Mouse (Mus musculus) right cerebral cortex, adult 18-20 months (tissue): ENCODE measurements around the gene 1700012B09Rik.
A peak's percentile ranks its signal among the peaks of the same experiment; 100 is the strongest.

Experiments used
- DNase-seq: peaks from one replicate; pipeline ENCODE4 v3.0.0; 2022; ENCODE audit warnings: mixed read lengths

1700012B09Rik gene

DNA sequence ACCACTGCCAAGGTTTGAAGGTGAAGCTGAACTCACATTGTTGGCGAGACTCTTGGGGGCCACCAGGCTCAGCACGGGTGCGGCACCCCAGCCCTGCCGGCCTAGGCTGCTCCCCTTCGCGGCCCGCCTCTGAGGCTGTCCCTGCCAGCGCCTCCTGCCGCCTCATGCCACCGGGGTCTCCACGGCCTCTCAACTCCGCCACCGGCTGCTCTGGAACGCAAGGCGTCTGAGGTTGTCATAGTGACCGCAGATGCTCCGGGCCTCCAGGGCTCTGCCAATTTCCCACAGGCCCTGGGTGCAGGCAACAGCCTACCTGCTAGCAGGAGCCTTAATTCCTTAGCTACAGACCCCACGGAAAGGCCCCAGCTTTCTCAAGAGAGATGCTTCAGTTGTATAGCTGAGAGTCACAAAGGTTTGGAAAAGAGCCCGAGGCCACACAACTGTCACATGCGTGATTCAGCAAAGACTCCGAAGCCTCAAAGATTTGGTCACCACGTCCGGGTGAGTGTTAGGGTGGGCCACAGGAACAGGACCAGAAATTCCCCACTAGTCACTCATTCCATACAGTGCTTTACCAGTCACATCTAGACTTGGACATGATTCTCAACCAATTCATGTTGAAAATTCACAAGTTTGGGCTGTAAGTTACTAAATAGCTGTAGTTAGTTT is at the start of gene 1700012B09Rik:
Gene 1700012B09Rik, minus strand, starts transcription at position 228 of the 669 bp plus-strand sequence.
- no peak for DNase-seq

DNA sequence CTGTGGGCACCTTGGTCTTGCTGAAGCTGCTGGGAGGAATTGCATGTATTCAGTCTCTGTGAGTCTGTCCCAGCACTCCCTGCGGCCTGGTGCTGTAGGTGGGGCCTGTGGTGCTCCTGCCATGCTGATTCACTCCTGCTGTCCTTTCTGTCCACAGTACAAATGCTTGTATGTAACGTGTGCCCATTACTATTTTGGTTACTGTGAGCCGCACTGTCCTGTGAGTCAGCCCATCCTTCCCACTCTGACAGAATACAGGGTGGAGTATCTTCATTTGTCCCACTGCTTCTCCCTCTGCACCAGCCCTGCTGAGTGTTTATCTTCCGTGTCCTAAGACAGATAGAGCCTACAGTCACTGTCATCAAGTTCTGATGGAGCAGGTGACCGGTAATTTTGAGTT is 39.3 kb upstream of the 1700012B09Rik start:
- peak; percentile 71 for DNase-seq

DNA sequence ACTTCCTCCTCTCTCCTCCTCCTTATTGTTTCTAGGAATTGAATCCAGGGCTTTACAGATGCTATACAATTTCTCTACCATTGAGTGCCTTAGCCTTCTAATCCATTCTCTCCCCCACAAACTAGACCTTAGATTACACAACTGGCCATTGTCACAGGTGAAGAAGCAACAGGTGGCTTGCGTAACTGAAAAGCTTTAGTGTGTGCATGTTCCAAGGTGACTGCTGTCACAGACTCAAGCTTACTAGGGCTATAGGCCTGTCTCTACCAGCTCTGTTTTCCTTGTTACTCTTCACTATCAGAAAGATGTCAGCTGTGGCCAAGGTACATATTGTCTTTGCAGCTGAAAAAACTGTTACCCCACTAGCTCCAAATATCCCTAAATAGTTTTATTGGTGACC is 36.0 kb upstream of the 1700012B09Rik start:
- no peak for DNase-seq

DNA sequence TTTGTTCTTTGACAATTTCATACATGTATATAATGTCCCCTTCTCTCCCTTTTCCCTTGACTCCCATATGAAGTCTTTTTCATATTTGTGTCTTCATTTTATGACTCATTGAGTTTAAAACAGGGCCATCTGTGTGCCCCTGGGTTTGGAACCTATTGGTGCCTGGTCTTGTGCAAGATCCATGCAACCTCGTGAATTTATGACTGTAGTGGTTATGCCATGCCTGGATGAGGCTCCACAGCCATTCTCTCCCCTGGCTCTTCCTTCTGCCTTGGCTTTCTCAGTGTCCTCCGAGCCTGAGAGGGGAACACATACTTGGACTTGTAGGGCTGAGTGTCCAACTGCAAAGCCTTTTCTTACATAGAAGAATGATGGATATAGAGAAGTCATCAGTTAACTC is 34.9 kb upstream of the 1700012B09Rik start:
- no peak for DNase-seq

DNA sequence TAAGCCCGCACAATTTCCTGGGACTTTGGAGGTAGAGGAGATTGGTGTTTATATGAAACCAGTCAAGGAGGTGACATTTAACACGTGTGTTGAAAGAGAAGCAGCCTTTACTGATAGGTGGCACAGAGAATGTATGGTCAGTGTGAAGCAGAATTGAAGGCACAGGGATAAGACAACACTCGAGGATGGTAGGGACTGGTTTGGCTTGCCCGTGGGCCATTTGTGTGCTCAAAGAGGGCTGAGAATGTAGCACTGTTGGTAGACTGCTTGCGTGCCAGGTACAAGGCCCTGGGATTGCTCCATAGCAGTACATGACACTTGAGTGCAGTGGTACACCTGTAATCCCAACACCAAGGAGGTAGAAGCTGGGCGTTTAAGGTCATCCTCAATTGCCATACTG is 16.5 kb upstream of the 1700012B09Rik start:
- no peak for DNase-seq

DNA sequence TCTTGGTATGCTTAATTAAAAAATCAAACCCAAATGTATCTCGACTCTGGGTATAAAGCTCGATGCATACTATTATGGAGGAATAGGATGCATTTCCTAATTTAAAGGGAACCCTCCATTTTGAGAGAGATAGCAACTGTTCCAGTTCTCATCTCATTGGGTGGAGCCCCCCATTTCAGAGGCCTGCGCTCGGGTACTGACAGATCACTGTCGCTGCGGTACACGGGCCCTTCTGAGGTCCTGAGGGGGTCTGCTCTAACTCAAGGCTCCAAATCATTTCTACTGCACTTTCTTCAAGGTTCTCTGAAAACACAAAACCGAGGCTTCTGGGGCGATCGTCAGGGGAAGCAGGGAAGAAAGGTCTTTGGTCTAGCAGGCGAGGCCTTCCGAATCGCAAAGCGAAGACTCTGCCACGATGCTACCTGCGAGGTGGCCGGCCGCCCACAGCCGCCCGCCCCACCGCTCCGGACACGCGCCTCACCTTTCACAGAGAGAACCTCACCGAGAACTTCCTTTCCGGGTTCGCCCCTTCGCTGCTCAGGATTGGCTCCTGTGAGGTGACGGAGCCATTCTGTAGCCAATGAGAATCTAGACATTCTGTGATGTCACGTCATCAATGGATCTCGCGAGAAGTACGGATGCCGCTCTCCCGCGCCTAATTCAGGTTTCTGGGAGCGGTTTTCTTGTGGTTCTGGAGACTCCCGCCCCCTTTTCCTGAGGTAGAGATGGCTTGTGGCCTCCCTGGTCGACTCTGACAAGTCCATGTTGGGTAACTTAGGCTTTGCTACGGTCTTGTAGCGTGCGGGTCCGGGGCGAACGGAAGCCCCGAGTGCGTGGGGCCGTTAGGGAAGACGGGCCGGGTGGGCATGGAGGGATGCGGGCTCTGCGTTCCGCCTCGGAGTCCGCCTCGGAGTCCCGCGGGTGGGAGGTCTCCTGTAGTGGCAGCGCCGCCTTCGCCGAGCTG is 13.5 kb upstream of the 1700012B09Rik start, which contains the start of the genes Mre11a and Ankrd49:
Gene Mre11a, plus strand, starts transcription at position 616 of the 964 bp plus-strand sequence.
Gene Ankrd49, minus strand, starts transcription at position 818 of the 964 bp plus-strand sequence.
- DNase-seq: peak; percentile 95

DNA sequence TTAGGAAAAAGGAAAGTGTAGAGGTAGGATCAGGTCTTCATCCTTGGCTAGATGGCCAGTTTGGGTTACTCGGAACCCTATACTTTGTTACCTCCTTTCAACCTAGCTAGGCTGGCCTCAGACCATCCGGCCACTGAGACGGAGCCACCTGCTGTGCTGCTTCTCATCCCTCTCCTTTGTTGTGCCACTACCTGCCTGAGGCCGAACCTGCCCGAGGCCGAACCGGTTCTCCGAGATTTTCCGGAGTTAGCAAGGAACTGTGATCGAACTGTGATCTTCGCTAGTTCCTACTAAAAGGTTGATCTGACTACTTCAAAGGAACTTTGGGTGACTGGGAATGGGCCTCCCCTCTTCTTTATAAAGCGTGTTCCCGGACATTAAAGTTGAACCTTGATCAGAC is 7.5 kb upstream of the 1700012B09Rik start:
- DNase-seq: no peak

DNA sequence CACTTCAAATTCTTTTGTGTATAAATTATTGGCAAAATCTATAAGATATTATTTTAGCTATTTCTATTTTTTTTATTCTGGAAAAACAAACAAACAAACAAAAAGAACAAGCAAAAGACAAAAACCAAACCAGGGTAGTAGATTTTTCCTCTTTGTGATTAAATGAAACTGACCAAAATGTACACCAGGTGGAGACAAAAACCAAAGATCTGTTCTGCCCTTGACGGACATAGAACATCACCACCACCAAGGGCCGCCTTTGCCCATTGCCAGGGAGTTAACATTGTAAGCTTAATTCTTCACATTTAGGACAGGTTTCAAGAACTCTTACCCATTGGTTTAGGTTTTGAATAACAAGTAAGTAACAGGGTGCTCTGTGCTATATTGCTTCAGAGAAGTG is 3.0 kb upstream of the 1700012B09Rik start:
- no peak for DNase-seq

DNA sequence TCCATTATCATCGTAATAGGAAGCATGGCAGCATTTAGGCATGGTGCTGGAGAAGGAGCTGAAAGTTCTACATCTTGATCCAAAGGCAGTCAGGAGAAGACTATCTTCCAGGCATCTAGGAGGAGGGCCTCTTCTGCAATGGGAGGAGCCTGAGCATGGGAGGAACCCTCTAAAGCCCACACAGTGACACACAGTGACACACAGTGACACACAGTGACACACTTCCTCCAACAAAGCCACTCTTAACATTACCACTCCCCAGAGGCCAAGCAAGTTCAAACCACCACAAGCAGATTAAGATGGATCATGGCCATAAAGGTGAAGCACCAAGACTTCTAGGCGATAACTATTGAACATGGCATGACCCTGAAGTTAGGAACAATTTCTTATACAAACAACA is 1.2 kb upstream of the 1700012B09Rik start:
- DNase-seq: no peak

DNA sequence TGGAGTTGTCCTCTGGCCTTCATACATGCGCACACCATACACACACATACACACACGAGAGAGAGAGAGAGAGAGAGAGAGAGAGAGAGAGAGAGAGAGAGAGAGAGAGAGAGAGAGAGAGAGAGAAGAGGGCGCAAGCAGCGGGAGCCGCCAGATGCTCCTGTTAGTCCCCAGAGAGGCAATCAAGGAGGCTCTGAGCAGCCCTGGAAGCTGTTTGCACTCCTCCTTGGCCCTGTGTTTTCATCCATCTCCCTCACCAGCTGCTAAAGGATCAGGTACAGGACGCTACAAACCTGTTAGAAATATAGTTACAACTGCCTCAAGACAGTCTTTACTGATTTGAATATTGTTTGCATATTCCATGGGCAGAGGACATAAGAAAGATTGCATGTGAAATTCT is 1.0 kb downstream of the 1700012B09Rik start:
- DNase-seq: no peak

DNA sequence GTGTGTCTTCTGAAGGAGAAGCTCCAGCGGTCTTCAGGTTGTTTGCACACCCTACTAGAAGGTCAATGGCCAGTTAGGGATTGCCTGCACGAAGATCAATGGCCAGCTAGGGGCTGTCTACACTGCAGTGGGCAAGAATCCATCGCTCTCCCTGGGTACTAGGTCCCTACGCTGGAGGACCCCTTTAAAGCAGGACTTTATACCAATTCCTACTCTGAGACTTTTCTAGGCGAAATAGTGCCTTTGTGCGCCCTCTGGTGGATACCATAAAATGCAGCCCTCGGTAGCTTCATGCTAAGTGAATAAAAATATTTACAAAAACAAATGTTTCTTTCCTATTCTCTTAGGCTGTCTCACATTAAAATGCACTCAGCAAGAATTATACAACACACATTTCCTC is 6.1 kb downstream of the 1700012B09Rik start:
- peak; percentile 29 for DNase-seq

DNA sequence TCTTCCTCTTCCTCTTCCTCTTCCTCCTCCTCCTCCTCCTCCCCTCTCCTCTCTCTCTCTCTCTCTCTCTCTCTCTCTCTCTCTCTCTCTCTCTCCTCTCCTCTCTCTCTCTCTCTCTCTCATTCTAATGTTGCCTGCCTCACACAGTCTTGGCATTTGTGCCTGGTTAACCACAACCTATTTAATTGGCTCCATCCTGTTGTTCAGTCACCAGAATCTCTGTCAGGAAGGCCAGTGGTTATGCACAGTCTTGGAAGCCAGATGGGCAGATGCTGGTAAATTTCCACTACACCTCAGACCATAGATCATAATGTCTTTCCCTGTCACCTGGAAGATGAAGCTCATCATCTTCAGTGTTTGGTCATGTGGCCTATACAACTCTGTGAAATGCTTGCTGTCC is 11.6 kb downstream of the 1700012B09Rik start:
- DNase-seq: no peak

DNA sequence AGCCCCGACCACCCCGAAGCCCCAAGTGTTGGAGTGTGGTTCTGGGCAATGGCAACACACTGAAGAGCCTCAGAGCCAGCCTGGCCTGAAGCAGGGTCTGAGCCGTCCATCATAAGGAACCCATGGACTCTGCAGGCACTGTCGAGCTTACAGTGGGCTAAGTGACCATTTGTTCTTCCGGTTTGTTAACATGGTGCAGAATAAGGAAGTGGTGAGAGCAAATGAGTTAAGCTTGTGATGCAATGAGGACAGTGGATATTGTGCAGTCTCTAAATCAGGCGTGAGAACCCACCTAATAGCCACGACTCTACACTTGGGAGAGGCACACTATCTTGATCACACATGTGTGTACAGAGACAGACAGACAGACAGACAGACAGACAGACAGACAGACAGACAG is 12.2 kb downstream of the 1700012B09Rik start:
- no peak for DNase-seq

DNA sequence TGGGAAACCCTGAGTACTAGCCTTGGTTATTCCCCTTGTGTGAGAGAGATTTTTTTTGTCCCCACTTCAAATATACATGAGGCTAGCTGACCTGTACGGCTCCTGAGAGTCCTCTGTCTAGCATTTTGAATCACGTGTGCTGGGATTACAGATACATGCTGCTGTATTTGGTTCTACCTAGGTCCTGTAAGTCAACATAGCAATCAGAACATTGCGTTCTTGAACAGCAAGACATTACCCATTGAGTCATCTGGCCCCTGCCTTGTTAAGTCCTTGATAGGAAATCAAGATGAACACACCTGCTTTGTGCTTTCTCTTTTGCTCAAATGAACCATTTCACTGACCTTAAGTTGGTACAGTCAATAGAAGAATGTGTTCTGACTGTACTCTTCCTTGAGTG is 16.4 kb downstream of the 1700012B09Rik start:
- DNase-seq: no peak

DNA sequence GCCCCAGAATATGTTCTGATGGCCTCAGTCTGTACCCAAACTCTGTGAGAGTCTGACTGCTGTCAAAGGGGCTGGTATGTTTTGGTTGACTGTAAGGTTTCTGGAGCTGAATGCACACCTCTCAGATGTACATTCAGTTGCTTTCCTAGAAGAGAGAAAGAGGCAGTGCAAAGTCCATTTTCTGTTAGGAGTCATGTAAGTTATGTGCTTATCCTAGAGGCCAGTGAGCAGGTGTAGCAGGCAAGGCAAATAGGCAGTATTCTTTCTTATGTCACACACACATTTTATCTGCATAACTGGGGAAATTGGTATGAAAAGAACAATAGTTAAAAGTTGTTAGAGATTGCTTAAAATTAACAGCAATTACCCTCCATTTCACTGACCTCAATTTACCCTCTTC is 16.9 kb downstream of the 1700012B09Rik start:
- no peak for DNase-seq

DNA sequence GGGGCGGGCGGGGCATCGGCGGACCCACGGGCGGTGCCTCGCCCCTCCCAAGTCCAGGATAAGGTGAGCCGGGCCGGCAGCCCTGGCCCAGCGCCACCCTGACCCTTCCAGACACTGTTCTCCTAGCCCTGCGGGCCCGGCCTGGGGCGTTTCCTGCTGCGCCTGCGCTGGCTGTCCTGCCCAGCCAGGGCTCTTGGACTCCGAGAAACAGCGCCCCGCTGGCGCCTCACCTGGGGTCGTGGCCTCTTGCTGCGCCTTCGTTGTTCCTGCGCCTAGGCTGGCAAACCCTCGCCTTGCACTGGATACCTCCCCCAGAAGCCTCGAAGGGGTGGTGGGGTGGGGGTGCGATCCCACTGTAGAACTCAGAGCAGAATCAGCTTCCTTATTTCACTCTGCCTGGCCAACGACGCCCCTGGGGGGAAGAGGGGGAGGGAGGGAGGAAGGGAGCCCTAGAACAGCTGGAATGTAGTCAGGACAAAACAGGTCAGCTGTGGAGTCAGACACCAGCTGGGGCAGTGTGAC is 18.8 kb downstream of the 1700012B09Rik start, which contains the start of gene Fut4:
Gene Fut4, minus strand, starts transcription at position 393 of the 522 bp plus-strand sequence.
- DNase-seq: no peak

DNA sequence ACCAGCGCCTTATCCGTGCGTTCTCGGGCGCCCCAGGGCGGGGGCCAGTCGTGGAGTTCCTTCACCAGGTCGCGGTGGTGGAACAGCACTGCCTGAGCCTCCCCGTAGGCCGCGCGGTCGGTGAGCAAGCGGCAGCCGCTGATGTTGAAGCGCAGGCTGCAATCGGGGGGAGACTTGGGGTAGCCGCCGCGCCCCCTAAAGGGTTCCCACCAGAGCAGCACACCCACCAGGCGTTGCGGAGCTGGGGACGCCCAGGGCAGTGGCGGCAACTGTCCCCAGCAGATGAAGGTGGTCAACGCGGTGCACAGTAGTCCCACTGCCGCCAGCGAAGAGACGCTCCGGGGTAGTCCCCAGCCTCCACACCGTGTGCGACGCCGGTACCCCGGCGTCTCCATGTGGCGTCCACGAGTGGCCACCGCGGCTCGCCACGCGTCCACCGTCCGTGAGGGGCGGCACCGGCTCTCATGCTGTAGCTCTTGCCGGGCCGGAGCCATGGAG is 19.3 kb downstream of the 1700012B09Rik start:
- no peak for DNase-seq

DNA sequence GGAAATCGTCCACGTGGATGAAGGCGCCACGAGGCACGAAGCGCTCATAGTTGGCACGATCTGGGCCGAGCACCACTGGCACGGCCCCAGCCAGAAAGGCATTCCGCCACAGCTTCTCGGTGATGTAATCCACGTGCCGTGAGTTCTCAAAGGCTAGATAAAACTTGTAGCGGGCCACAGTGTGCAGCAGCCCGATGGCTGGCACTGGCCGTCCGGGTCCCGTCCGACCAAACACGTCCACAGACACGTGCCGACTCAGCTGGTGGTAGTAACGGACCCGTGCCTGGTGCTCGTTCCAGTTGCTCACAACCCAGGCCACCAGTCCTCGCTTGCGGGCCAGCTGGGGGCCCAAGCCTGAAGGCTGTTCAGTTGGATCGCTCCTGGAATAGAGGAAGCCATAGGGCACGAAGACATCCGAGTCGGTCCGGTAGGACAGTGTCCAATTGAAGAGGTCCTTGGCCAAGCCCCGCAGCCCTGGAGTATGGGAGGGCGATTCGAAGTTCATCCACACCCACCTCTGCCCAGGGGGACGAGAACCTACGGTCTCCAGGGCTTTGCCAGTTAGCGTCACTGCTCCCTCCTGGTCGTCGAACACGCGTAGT is 19.8 kb downstream of the 1700012B09Rik start:
- no peak for DNase-seq

DNA sequence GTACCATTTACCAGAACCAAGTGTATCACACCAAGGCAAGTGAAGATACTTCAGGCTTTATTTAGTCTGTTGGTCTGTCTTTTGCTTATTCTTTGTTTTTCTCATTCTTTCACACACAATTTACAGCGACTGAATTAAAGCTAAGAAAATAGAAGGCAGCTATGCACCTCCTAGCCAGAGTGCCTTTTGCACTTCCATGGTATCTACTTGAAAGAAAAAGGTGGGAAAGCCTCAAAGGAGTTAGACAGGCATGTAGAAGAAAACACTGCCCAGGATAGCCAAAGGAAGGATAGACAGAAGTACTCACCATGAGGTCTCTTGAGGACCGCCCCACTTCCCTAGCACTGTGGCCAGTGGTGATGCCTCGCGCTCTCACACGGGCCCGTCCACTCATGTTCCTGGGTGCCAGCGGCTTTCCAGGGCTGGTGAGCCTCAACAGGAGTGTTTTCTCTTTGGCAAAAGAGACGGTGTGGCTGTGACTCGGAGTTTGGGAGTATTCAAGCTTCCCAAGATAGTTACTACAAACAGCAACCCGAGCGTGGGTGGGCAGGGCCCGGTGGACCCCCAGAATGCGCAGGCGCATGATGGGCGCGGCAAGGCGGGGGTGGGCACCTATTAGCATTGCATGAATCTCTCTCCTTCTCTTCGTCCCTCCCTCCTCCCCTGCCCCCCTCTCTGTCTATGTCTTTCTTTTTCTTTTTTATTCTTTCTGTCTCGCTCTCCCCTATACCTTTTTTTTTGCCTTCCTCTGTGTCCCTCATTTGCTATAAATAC is 30.5 kb downstream of the 1700012B09Rik start, which contains the start of gene Piwil4:
Gene Piwil4, minus strand, starts transcription at position 583 of the 774 bp plus-strand sequence.
- DNase-seq: no peak

DNA sequence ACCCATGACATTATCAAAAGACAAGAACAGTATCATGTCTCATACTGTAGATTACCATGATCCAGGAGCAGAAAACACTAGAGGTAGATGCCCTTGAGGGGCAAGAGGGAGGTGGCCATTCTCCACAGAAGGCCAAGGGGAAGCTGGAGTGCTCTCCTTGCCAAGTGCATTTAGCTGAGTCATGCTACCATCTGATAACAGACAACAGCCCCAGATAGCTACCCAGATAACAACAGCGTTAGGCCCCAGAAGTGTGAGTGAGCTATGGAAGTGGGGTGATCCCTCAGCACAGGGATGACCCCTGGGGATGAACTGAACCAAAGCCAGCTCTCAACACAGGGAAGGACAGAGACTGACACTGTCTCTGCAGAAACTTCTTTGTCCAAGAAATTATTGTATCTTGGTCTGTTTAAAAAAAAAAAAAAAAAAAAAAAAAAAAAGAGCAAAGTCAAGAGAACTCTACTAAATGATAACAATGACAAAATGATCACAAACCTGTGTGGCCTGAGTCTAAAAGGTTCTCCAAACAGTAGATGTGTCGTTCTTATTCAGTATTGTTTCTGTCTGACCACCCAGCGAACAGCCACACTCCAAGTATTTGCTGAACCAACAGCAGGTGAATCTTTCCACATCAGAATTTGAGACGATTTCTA is 31.2 kb downstream of the 1700012B09Rik start:
- DNase-seq: no peak

DNA sequence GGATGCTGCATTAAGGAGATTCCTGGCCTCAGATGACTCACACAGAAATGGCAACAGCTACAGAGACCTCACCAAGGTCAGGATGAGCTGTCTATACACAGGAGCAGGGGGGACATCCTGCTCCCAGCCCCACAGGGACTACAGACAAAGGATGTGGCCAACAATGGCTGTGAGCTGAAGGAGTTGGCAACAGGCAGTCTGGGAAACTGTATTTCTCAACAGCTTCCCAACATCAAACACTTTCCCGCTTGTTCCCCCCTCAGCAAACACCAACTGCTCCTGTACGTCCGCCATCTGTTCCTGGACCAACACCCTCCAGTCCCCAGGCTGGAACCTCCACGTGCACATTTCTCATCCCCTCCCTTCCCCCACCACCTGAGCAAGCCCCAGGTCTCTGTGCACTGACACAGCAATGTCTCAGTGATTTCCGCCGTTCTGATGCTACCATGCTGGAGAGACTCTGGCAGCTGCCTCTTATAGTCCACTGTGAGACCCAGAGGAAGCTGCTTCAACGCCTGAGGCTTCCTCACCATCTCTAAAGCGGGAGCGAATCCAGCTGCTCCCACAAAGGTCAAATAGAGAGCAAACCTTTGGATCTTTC is 39.8 kb downstream of the 1700012B09Rik start:
- no peak for DNase-seq
